Mouse (Mus musculus): ENCODE results near the gene Ugt1a10. TPM values are rescaled to one million over a fixed set of nuclear protein-coding genes. Genes with fewer than 3 reads are reported as not detected.
"Not testable (repeated sequence)": the region's sequence is repeated elsewhere in the genome, so short reads cannot be mapped to it uniquely, and the experiment has no call there.

Ugt1a10 gene
- total RNA-seq, 2 experiments from 2014 or later: not detected

- no peak for ATAC-seq (replicated peaks; ENCODE audit: poor library complexity)
These were observed 81.5 kb downstream of the Ugt1a10 start for GRCm38 (mm10) chr1:88136646-88137045.

DNA sequence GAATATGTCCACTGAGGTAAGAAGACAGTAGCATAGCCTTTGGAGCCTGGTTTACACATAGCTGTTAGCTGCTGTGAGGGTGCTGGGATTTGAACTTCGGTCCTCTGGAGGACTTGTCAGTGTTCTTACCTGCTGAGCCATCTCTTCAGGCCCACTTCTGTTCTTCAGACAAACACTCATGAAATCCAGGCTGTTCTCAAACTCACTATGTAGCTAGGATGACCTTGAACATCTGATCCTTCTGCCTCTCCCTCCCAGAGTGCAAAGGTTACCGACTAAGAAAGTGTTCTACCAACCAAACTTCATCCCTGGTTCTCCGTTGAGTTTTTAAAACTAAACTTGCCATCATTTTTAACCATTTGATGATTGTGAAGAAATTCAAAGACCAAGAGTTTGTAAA lies 82.1 kb downstream of the Ugt1a10 start:
- ATAC-seq (replicated peaks; ENCODE audit: poor library complexity): no peak

DNA sequence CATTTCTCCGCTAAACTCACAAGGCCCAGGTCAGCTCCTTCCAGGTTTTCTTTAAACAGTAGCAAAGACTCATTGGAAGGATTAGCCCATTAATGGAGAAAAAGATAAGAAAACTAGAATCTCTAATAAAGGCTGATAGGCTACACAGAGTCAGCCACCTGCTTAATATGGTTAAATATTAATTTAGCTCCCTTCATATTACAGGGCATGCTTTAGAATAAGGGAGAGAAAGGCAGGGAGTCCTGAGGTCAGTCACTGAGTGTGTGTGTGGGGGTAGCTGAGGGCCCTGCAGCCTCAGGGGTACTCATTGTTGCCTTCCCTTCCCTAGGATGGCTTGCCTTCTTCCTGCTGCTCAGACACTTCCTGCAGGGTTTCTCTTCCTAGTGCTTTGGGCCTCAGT lies 83.0 kb downstream of the Ugt1a10 start:
- ATAC-seq (replicated peaks; ENCODE audit: poor library complexity): no peak

- peak; percentile 70 for ATAC-seq (replicated peaks; ENCODE audit: poor library complexity)
These were observed 85.3 kb downstream of the Ugt1a10 start for GRCm38 (mm10) chr1:88140492-88140891.

DNA sequence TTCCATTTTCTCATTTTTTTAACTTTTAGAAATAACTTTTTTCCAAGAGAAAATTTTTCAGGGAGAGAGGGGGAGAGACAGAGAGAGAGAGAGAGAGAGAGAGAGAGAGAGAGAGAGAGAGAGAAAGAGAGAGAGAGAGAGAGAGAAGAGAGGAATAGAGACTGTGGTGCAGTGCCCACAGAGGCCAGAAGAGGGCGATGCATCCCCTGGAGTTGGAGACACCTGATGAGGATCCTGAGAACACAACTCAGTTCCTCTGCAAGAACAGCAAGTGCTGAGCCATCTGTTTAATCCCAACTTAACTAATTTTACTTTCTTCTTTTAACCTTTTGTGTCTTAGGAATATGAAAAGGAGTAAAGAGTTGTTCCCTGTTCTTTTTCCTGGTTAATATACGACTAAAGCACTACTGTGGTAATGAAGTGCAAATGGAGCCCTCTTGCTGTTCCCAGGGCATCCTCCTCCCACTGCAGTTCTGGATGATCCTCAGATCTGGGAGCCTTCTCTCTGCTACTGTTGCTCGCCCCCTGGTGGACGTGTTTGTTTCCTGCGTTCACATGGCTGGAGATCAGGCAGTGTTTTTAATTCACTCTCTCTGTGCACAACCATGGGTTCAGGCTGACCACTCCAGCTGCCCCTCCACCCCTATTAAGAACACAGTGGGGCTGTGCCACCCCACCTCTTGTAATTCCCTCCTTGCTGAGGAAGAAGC lies 88.9 kb downstream of the Ugt1a10 start:
- ATAC-seq (replicated peaks; ENCODE audit: poor library complexity): peak; percentile 86

GRCm38 (mm10) chr1:88145278-88145677 lies 90.1 kb downstream of the Ugt1a10 start:
- ATAC-seq (replicated peaks; ENCODE audit: poor library complexity): 0 out of 2 replicates have a peak, but pooled peaks have one; percentile 27

DNA sequence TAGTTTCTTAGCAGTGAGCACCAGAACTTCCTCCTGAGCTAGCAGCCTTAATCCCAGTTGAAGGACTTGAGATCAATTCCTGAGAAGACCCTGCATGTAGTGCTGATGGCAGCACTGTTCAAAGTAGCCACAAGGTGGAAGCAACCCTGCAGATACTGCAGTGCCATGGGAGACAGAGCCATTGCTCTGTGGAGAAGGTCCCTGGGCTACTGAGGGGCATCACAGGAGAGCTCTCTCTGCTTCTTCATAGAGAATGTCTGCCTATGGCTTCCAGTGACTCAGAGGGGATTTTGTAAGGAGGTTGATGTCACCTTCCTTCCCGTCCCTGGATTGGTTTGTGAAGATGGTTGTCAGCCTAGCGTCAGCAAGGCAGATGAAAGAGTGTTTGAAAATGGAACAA lies 94.9 kb downstream of the Ugt1a10 start:
- ATAC-seq (replicated peaks; ENCODE audit: poor library complexity): peak; percentile 71

GRCm38 (mm10) chr1:88158430-88158829 lies 103.2 kb downstream of the Ugt1a10 start:
- ATAC-seq (replicated peaks; ENCODE audit: poor library complexity): peak; percentile 58

GRCm38 (mm10) chr1:88165711-88166110 lies 110.5 kb downstream of the Ugt1a10 start, which contains the start of gene Ugt1a5:
Ugt1a5 (plus strand) TSS chr1:88166012.
- no peak for ATAC-seq (replicated peaks; ENCODE audit: poor library complexity)

DNA sequence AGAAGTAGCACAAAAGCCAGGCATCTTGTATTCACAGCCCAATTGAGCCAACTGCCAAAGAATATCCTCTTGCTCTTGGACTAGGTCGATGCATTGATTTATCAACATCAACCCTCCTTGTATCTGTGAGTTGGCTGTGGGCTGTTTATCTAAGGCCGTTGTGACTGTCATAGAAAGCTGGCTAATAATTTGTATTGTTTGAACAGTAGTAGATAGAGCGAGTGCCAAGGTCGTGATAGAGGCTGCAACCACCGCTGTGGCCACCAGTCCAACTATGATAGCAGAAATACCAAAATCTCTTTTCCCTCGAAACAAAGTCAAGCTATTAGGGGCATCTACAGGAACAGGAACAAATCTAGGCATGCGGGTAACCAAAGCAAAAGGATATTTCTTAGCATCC lies 117.0 kb downstream of the Ugt1a10 start:
- not testable (repeated sequence) for ATAC-seq (replicated peaks; ENCODE audit: poor library complexity)

GRCm38 (mm10) chr1:88179657-88180056 lies 124.5 kb downstream of the Ugt1a10 start:
- no peak for ATAC-seq (replicated peaks; ENCODE audit: poor library complexity)

GRCm38 (mm10) chr1:88186325-88186935 lies 131.2 kb downstream of the Ugt1a10 start:
- ATAC-seq (replicated peaks; ENCODE audit: poor library complexity): no peak

DNA sequence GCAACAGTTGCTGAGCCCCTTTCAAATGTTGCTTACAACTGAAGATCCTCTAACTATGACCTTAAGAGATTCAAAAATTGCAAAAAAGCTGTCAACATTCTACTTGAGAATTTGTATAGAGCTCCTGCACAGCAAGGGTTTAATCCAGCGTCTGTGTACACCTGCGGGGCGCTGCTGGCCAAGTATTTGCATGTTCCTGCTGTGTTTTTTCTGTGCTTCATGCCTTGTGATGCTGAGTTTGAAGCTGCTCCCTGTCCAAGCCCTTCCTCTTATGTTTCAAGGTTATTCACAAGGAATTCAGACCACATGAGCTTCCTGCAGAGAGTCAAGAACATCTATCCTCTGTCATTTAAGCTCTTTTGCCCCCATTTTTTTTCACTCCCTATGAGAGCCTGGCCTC lies 136.9 kb downstream of the Ugt1a10 start:
- ATAC-seq (replicated peaks; ENCODE audit: poor library complexity): no peak

GRCm38 (mm10) chr1:88195687-88196086 lies 140.5 kb downstream of the Ugt1a10 start:
- ATAC-seq (replicated peaks; ENCODE audit: poor library complexity): no peak

DNA sequence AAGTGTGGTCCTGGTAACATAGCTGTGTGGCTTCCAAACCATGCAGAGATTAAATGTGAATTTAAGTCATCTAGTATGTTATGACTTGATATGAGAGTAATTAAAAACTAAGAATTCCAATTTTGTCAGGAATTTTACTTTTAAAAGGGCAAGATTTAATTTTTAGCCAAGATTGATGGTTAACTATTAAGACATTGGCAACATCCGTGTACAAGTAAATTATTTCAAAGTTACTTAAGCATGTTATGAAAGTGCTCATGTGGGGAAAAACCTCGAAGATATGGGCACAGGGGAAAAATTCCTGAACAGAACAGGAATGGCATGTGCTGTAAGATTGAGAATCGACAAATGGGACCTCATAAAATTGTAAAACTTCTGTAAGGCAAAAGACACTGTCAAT lies 142.3 kb downstream of the Ugt1a10 start:
- no peak for ATAC-seq (replicated peaks; ENCODE audit: poor library complexity)

DNA sequence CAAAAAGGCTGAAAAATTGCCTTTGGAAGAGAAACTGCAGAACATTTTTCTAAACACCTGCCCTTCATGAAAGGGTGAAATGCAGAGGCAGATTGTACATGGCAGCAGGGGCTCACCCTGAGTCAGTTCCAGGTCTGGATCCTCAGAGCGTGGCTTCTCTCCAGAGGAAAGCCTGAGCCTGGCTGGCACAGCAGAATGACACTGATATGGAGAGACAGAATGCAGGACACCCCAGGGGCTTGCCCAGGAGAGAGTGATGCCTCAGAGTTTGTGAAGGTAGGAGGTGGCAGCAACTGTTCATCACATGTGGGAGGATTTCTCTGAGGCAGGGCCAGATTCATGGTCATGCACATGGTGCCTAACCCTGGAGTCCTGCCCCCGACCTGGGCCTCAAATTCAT lies 144.8 kb downstream of the Ugt1a10 start:
- no peak for ATAC-seq (replicated peaks; ENCODE audit: poor library complexity)

GRCm38 (mm10) chr1:88200456-88200855 lies 145.3 kb downstream of the Ugt1a10 start, which contains the start of gene Ugt1a2:
Ugt1a2 (plus strand) TSS chr1:88200601.
- no peak for ATAC-seq (replicated peaks; ENCODE audit: poor library complexity)

GRCm38 (mm10) chr1:88205294-88205922 lies 150.2 kb downstream of the Ugt1a10 start, which contains the start of gene Dnajb3:
Dnajb3 (minus strand) TSS chr1:88205782.
- ATAC-seq (replicated peaks; ENCODE audit: poor library complexity): peak; percentile 69

DNA sequence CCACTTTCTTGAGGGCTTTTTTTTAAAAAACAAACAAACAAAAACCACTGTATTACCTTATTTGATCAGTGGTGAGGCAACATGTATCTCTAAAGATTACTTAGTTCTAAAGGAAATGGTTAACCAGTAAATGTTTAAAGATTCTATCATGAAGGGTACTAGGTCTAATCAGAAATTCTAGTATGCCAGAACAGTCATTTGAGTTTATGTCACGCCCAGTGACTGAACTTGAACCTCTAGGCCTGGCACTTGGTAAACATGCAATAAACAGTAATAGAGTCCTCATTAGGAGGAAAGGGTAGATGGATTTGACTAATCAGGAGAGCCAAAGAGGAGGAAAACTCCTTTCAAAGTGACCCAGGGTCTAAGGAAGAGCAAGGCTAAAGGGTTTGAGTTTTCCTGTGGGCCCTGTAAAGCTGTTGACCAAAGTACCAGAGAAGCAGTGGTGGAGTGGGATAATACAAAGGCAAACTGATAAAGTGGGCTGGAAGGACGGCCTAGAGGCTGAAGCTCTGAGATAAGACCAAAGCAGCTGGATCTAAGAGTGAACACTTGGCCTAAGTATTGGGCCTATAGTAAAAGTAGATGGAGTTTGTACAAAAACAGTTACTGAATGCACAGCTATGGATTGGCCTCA lies 151.8 kb downstream of the Ugt1a10 start:
- peak; percentile 79 for ATAC-seq (replicated peaks; ENCODE audit: poor library complexity)

DNA sequence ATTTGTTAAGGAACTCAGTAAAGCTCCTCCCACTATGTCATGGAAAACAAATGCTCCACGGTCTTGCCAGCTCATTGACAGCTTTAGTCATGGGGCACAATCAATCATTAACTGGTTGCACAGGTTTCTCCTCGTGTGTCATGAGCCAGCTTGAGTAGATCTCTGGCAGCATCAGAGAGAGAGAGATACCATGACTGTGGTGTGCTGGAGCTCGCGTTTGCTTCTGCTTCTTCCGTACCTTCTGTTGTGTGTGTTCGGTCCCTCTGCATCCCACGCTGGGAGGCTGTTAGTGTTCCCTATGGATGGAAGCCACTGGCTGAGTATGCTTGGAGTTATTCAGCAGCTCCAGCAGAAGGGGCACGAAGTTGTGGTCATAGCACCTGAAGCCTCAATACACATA lies 156.6 kb downstream of the Ugt1a10 start, which contains the start of gene Ugt1a1:
Gene Ugt1a1 (plus strand): TSS at position 148 of the 400 bp plus-strand sequence.
- no peak for ATAC-seq (replicated peaks; ENCODE audit: poor library complexity)

GRCm38 (mm10) chr1:88212341-88213045 lies 157.3 kb downstream of the Ugt1a10 start:
- no peak for ATAC-seq (replicated peaks; ENCODE audit: poor library complexity)
